ENCODE assay signal across 11 mouse cellular contexts in genomic region chr11:76479729-76480128, GRCm38 (mm10).
DNase-seq lines count a peak whose midpoint lies in the region; ATAC-seq lines count a peak whose summit lies in the region.
"Had no signal": no experiment of that assay in that cellular context is flagged by ENCODE, and none has a peak within 500 bp of the region (broad histone marks: within the 10 kb centered on the region; RNA-seq: fewer than 3 reads in every experiment).

No protein-coding gene starts in this region.

- peaks cover 37% of the 10 kb centered on the region for H3K4me1 ChIP-seq in hindbrain, embryonic 13.5 days (replicated peaks)

- H3K27me3 ChIP-seq in hindbrain, embryonic 13.5 days: no peaks in the 10 kb centered on the region
- H3K27me3 ChIP-seq: lung, embryonic 15.5 days had no signal

- H3K36me3 ChIP-seq in hindbrain, embryonic 13.5 days: peaks cover 36% of the 10 kb centered on the region

- H3K9me3 ChIP-seq in hindbrain, embryonic 13.5 days: no peaks in the 10 kb centered on the region
- H3K9me3 ChIP-seq: lung, embryonic 15.5 days had no signal

- 90% methylated on average over 4 of the region's 4 CpGs for WGBS in hindbrain, embryonic 13.5 days

- no peak for DNase-seq in frontal cortex, postnatal 14 days (ENCODE audit: low spot score in 2 of 2)
- DNase-seq in spleen, postnatal 36 days (ENCODE audit: low spot score in 2 of 2): peak; percentile 61 to 70
- no peak for DNase-seq in spleen, adult 18-20 months
- DNase-seq in monocyte, adult 2 months (ENCODE audit: low read depth in 1 of 2, low spot score in 2 of 2): peak; percentile 74 to 79
- DNase-seq in c-Kit-positive CD71-positive TER-119-positive erythroid progenitor cells, embryonic 14.5 days (ENCODE audit: low spot score): no peak
- DNase-seq in left cerebral cortex, postnatal 4 days: no peak
- DNase-seq: gastrocnemius, postnatal 36 days had no signal

- no peak overlapping the region for H3K4me2 ChIP-seq in hindbrain, embryonic 13.5 days
- H3K4me2 ChIP-seq: lung, embryonic 15.5 days had no signal

- no peak overlapping the region for H3K4me3 ChIP-seq in hindbrain, embryonic 13.5 days
- H3K4me3 ChIP-seq: lung, embryonic 15.5 days had no signal

- H3K27ac ChIP-seq in hindbrain, embryonic 13.5 days: no peak overlapping the region
- H3K27ac ChIP-seq: kidney, postnatal 0 days; lung, embryonic 15.5 days had no signal

- H3K9ac ChIP-seq in hindbrain, embryonic 13.5 days: no peak overlapping the region
- H3K9ac ChIP-seq: lung, embryonic 15.5 days had no signal

- ATAC-seq in frontal cortex, adult (ENCODE audit: low TSS enrichment): 0 out of 2 replicates have a peak, but pooled peaks have one; percentile 20
- no peak for ATAC-seq in hindbrain, embryonic 13.5 days (ENCODE audit: low FRiP score)

- intact Hi-C loops in left cerebral cortex, postnatal 4 days (cut with DNase I): no loop called here

Comparison
In these comparisons a context has a peak if more than half of its experiments do, and no peak if none do; other contexts are left out.
1. DNase-seq: peak in spleen, postnatal 36 days (2 of 2) and monocyte, adult 2 months (2 of 2); none in frontal cortex, postnatal 14 days (0 of 2), spleen, adult 18-20 months (0 of 2), c-Kit-positive CD71-positive TER-119-positive erythroid progenitor cells, embryonic 14.5 days (single experiment) and left cerebral cortex, postnatal 4 days (single experiment).